Mouse (Mus musculus) heart, postnatal 0 days (tissue): ENCODE results near the gene Gpatch2.

ENCODE experiments used
- CTCF ChIP-seq: IDR thresholded peaks from 2 replicates; pipeline ENCODE4 v1.5.1; 2016; ENCODE audit warnings: antibody characterized with exemption, control low read depth, low read depth
- EP300 ChIP-seq: IDR thresholded peaks from 2 replicates; pipeline ENCODE4 v1.6.1; 2016; ENCODE audit warnings: antibody characterized with exemption, low read depth

DNA sequence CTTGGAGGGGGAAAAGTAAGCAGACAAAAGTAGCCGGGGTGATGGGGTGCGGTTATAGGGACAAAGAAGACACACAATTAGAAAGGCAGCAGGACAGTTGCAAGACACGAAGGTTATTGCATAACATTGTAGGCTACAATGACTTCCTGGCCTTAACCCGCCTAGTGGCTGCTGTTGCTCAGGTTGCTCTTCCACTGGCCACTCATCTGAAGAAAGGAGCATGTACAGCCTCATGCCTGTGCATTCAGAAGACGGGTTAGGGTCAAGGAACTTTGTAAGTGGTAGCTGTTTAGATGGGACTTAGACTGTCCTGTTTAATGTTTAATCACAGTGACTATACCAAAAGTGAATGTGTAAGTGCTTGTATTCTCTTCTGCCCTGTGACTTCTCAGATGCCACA, 26.0 kb downstream of the Gpatch2 start:
- TF ChIP-seq CTCF: no peak
- no peak for TF ChIP-seq EP300
